Mouse (Mus musculus) urinary bladder, postnatal 25 days (tissue): Measurements from ENCODE around the gene Reep6.

Experiments
- DNase-seq: peaks from one replicate; pipeline ENCODE4 v3.0.0; 2022; ENCODE audit warnings: low spot score

Gene Reep6

GRCm38 (mm10) chr10:80356001-80356682 is 26.4 kb downstream of the Reep6 start, which contains the start of gene Plk5:
Gene Plk5 (plus strand): TSS chr10:80356459.
- no peak for DNase-seq

GRCm38 (mm10) chr10:80356737-80357136 is 27.0 kb downstream of the Reep6 start:
- DNase-seq: no peak

- no peak for DNase-seq
Observed at GRCm38 (mm10) chr10:80357336-80357735, 27.6 kb downstream of the Reep6 start.

- peak; percentile 51 for DNase-seq
Observed at GRCm38 (mm10) chr10:80357994-80358639, 28.4 kb downstream of the Reep6 start.

GRCm38 (mm10) chr10:80363734-80364133 is 34.0 kb downstream of the Reep6 start:
- no peak for DNase-seq

GRCm38 (mm10) chr10:80365736-80366135 is 36.0 kb downstream of the Reep6 start:
- no peak for DNase-seq

- DNase-seq: no peak
Observed at GRCm38 (mm10) chr10:80367954-80368353, 38.2 kb downstream of the Reep6 start.

- no peak for DNase-seq
Observed at GRCm38 (mm10) chr10:80368392-80368791, 38.6 kb downstream of the Reep6 start.

GRCm38 (mm10) chr10:80369995-80370747 is 40.4 kb downstream of the Reep6 start:
- DNase-seq: no peak

- DNase-seq: no peak
Observed at GRCm38 (mm10) chr10:80371411-80371966, 41.7 kb downstream of the Reep6 start.

- DNase-seq: no peak
Observed at GRCm38 (mm10) chr10:80371983-80372382, 42.2 kb downstream of the Reep6 start.

- DNase-seq: no peak
Observed at GRCm38 (mm10) chr10:80372706-80373105, 43.0 kb downstream of the Reep6 start.

- DNase-seq: peak; percentile 69
Observed at GRCm38 (mm10) chr10:80374063-80374462, 44.3 kb downstream of the Reep6 start.

GRCm38 (mm10) chr10:80376160-80376559 is 46.4 kb downstream of the Reep6 start:
- DNase-seq: peak; percentile 94

GRCm38 (mm10) chr10:80377716-80378115 is 48.0 kb downstream of the Reep6 start:
- no peak for DNase-seq

GRCm38 (mm10) chr10:80382641-80383365 is 53.0 kb downstream of the Reep6 start:
- no peak for DNase-seq

- DNase-seq: no peak
Observed at GRCm38 (mm10) chr10:80383431-80383830, 53.7 kb downstream of the Reep6 start.

GRCm38 (mm10) chr10:80384115-80384639 is 54.4 kb downstream of the Reep6 start:
- DNase-seq: no peak

- no peak for DNase-seq
Observed at GRCm38 (mm10) chr10:80384709-80385108, 55.0 kb downstream of the Reep6 start.

GRCm38 (mm10) chr10:80385310-80385709 is 55.6 kb downstream of the Reep6 start:
- no peak for DNase-seq
